Mouse (Mus musculus) cerebellum, adult 11-12 months (tissue): ENCODE measurements around the gene Serinc4.

Experiments used
- DNase-seq: peaks from one replicate; pipeline ENCODE4 v3.0.0; 2022

The Serinc4 gene

GRCm38 (mm10) chr2:121447006-121447405 lies 9.6 kb downstream of the Serinc4 start:
- DNase-seq, result no peak

- DNase-seq, result no peak
Measured at GRCm38 (mm10) chr2:121446506-121446905, 10.1 kb downstream of the Serinc4 start.

- no peak for DNase-seq
Measured at GRCm38 (mm10) chr2:121445117-121445516, 11.5 kb downstream of the Serinc4 start.

GRCm38 (mm10) chr2:121444178-121444577 lies 12.4 kb downstream of the Serinc4 start, which contains the start of gene Ell3:
Ell3 (minus strand) TSS chr2:121444278.
- no peak for DNase-seq

- peak; percentile 24 for DNase-seq
Measured at GRCm38 (mm10) chr2:121443068-121443349, 13.6 kb downstream of the Serinc4 start.

GRCm38 (mm10) chr2:121442259-121443067 lies 14.1 kb downstream of the Serinc4 start:
- peak; percentile 44 for DNase-seq

- no peak for DNase-seq
Measured at GRCm38 (mm10) chr2:121441800-121442199, 14.8 kb downstream of the Serinc4 start.

- DNase-seq, result no peak
Measured at GRCm38 (mm10) chr2:121440834-121441605, 15.6 kb downstream of the Serinc4 start.

- no peak for DNase-seq
Measured at GRCm38 (mm10) chr2:121439746-121440145, 16.8 kb downstream of the Serinc4 start.

GRCm38 (mm10) chr2:121434854-121435253 lies 21.7 kb downstream of the Serinc4 start:
- DNase-seq, result no peak

GRCm38 (mm10) chr2:121425890-121426289 lies 30.7 kb downstream of the Serinc4 start:
- DNase-seq, result no peak

GRCm38 (mm10) chr2:121423166-121423565 lies 33.4 kb downstream of the Serinc4 start:
- DNase-seq, result no peak

GRCm38 (mm10) chr2:121418476-121418875 lies 38.1 kb downstream of the Serinc4 start:
- no peak for DNase-seq

- DNase-seq, result no peak
Measured at GRCm38 (mm10) chr2:121416356-121416755, 40.2 kb downstream of the Serinc4 start.

- DNase-seq, result no peak
Measured at GRCm38 (mm10) chr2:121415591-121415990, 41.0 kb downstream of the Serinc4 start.

GRCm38 (mm10) chr2:121415103-121415502 lies 41.5 kb downstream of the Serinc4 start:
- DNase-seq, result no peak

GRCm38 (mm10) chr2:121414139-121414685 lies 42.4 kb downstream of the Serinc4 start:
- peak; percentile 55 for DNase-seq

GRCm38 (mm10) chr2:121413387-121414042 lies 43.1 kb downstream of the Serinc4 start, which contains the start of the genes Pdia3 and Catsper2:
Pdia3 (plus strand) TSS chr2:121413775.
Catsper2 (minus strand) TSS chr2:121413792.
- DNase-seq, result peak; percentile 95

- DNase-seq, result no peak
Measured at GRCm38 (mm10) chr2:121412843-121413386, 43.7 kb downstream of the Serinc4 start.

- DNase-seq, result no peak
Measured at GRCm38 (mm10) chr2:121408160-121408559, 48.4 kb downstream of the Serinc4 start.

- no peak for DNase-seq
Measured at GRCm38 (mm10) chr2:121403296-121403695, 53.3 kb downstream of the Serinc4 start.

- DNase-seq, result peak; percentile 74
Measured at GRCm38 (mm10) chr2:121396624-121397023, 60.0 kb downstream of the Serinc4 start.
